Mouse (Mus musculus) MEL (cell line): ENCODE data around the gene Sap18b.

Experiments
- CTCF ChIP-seq, 3 experiments: IDR thresholded peaks in 2 of 3; conservative IDR thresholded peaks in 1 of 3; 2 replicates each; pipeline ENCODE4 v1.5.1; 2011 to 2012; ENCODE audit warnings: low read length in 3 of 3, low read depth in 2 of 3, mild to moderate bottlenecking in 2 of 3, improper control_type of control experiment in 1 of 3, inconsistent platforms in 1 of 3, mixed read lengths in 1 of 3, moderate library complexity in 1 of 3; ENCODE audit not compliant: control insufficient read depth in 1 of 3, insufficient read depth in 1 of 3, poor library complexity in 1 of 3, severe bottlenecking in 1 of 3
- ELF1 ChIP-seq: IDR thresholded peaks from 2 replicates; pipeline ENCODE4 v1.6.1; 2014; ENCODE audit warnings: low read depth, mild to moderate bottlenecking, inconsistent platforms, low read length, improper control_type of control experiment, moderate library complexity
- HCFC1 ChIP-seq: IDR thresholded peaks from 2 replicates; pipeline ENCODE4 v1.6.1; 2012; ENCODE audit warnings: low read depth, mild to moderate bottlenecking, inconsistent platforms, low read length, improper control_type of control experiment, moderate library complexity
- MAX ChIP-seq: IDR thresholded peaks from 2 replicates; pipeline ENCODE4 v1.6.1; 2011; ENCODE audit warnings: low read length, improper control_type of control experiment
- POLR2A ChIP-seq, 2 experiments: IDR thresholded peaks; 2 replicates each; pipeline ENCODE4 v1.6.1; 2011 to 2012; ENCODE audit warnings: low read length in 2 of 2, mild to moderate bottlenecking in 2 of 2, control low read depth in 1 of 2, improper control_type of control experiment in 1 of 2, low read depth in 1 of 2, moderate library complexity in 1 of 2; ENCODE audit not compliant: control insufficient read depth in 1 of 2, insufficient read depth in 1 of 2, poor library complexity in 1 of 2
- SMC3 ChIP-seq: IDR thresholded peaks from 2 replicates; pipeline ENCODE4 v1.6.1; 2011; ENCODE audit warnings: low read depth, low read length, improper control_type of control experiment

DNA sequence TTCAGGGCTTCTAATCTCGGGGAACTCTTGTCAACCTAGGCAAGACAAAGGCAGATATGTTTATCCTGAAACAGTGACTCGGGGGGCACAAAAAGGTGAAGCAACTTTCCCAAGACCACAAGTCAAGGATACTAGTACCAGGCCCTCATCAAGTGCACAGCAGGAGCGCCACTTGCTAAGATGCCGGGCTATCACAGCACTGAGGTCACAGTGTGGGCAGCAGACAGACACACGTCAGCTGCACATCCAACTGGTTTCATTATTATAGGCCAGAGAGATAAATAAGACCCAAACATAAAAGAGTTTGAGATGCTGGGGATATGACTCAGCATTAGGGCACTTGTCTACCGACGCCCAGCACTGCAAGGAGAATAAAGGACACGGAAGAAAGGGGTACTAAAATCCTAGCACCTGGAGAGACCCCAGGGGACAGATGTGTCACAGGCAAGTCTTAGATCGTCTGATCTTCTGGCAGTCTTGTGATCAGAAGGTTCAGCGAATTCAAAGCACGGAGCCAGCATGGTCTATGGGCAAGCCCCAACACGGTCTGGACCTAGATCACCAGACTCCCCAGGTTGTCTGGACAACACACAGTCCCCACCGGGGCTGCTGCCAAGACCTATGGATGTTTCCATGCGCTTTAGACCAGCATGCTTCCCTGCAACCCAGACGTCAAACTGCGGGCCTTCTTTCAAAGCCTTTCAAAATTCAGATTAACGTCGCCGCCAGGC, 23.8 kb downstream of the Sap18b start:
- no peak for TF ChIP-seq CTCF (IDR thresholded peaks at IDR 0.05 in 2 of 3, conservative IDR thresholded peaks at IDR 0.05 in 1 of 3; ENCODE audit: control insufficient read depth in 1 of 3, insufficient read depth in 1 of 3, low read depth in 2 of 3, low read length in 3 of 3, poor library complexity in 1 of 3, severe bottlenecking in 1 of 3)
- no peak for TF ChIP-seq MAX
- TF ChIP-seq SMC3, result no peak
- no peak for TF ChIP-seq POLR2A (IDR thresholded peaks at IDR 0.05; ENCODE audit: control insufficient read depth in 1 of 2, insufficient read depth in 1 of 2, low read depth in 1 of 2, low read length in 2 of 2, poor library complexity in 1 of 2)
- TF ChIP-seq ELF1, result no peak
- TF ChIP-seq HCFC1, result no peak
